Mouse (Mus musculus) cerebellum, adult 2 months (tissue): ENCODE measurements around the gene S1pr3.

Experiments
- CTCF ChIP-seq: fragments of 200-500 bp; IDR thresholded peaks from 2 replicates; pipeline ENCODE4 v1.5.1; 2011; ENCODE audit warnings: low read depth, mild to moderate bottlenecking, control low read depth, low read length, moderate library complexity, borderline replicate concordance; ENCODE audit not compliant: insufficient read depth
- POLR2A ChIP-seq: fragments of 200-500 bp; IDR thresholded peaks from 2 replicates; pipeline ENCODE4 v1.6.1; 2011; ENCODE audit warnings: low read length, control low read depth, borderline replicate concordance; ENCODE audit not compliant: insufficient read depth

- TF ChIP-seq POLR2A, result no peak
- TF ChIP-seq CTCF, result no peak
Observed at GRCm38 (mm10) chr13:51423647-51424046, 15.2 kb downstream of the S1pr3 start.
